Mouse (Mus musculus) lung, embryonic 15.5 days (tissue): ENCODE measurements around the gene Cdt1. TPM values are rescaled to one million over a fixed set of nuclear protein-coding genes. Genes with fewer than 3 reads are reported as not detected.
A peak's percentile ranks its signal among the peaks of the same experiment; 100 is the strongest.

Experiments
- ATAC-seq: fragments of 200-750 bp; cut with Nextera tagmentation; 2 replicates; pipeline ENCODE4 v1.8.0; 2017; ENCODE audit warnings: moderate number of reproducible peaks, borderline replicate concordance; ENCODE audit not compliant: low FRiP score, low TSS enrichment; ENCODE audit errors: extremely low read depth
- H3K27ac ChIP-seq: fragments of 300-500 bp; sonication (generic); 2 replicates; pipeline ENCODE4 v1.5.1; 2015; ENCODE audit warnings: moderate library complexity, mild to moderate bottlenecking, inconsistent platforms
- H3K27me3 ChIP-seq: fragments of 300-500 bp; sonication (generic); 2 replicates; pipeline ENCODE4 v1.6.1; 2015; ENCODE audit warnings: inconsistent platforms
- H3K36me3 ChIP-seq: fragments of 300-500 bp; sonication (generic); 2 replicates; pipeline ENCODE4 v1.6.1; 2015; ENCODE audit warnings: inconsistent platforms
- H3K4me1 ChIP-seq: fragments of 300-500 bp; sonication (generic); 2 replicates; pipeline ENCODE4 v1.6.1; 2015; ENCODE audit warnings: inconsistent platforms
- H3K4me2 ChIP-seq: fragments of 300-500 bp; sonication (generic); 2 replicates; pipeline ENCODE4 v1.6.1; 2015; ENCODE audit warnings: inconsistent platforms, mild to moderate bottlenecking, moderate library complexity
- H3K4me3 ChIP-seq: fragments of 300-500 bp; sonication (generic); 2 replicates; pipeline ENCODE4 v1.5.1; 2015; ENCODE audit warnings: mild to moderate bottlenecking, inconsistent platforms
- H3K9ac ChIP-seq: fragments of 300-500 bp; sonication (generic); 2 replicates; pipeline ENCODE4 v1.6.1; 2015; ENCODE audit warnings: inconsistent platforms
- H3K9me3 ChIP-seq: fragments of 300-500 bp; sonication (generic); 2 replicates; pipeline ENCODE4 v1.6.1; 2016; ENCODE audit warnings: inconsistent platforms
- WGBS: fragments of 180-500 bp; shearing (Covaris S2); methylation state at CpG from one replicate; pipeline ENCODE4 v1.1.7; 2015; 5-methylcytosine and 5-hydroxymethylcytosine counted together
- polyA plus RNA-seq: library from polyadenylated mRNA; unstranded; fragments of >200 nt; fragmentation: Nextera tagmentation; extraction: Ambion mirVana; gene quantifications from 2 replicates; pipeline ENCODE4 v1.2.1, GENCODE M21; 2015

Gene Cdt1
- polyA plus RNA-seq, 1 experiment from 2014 or later: 44.9 TPM

DNA sequence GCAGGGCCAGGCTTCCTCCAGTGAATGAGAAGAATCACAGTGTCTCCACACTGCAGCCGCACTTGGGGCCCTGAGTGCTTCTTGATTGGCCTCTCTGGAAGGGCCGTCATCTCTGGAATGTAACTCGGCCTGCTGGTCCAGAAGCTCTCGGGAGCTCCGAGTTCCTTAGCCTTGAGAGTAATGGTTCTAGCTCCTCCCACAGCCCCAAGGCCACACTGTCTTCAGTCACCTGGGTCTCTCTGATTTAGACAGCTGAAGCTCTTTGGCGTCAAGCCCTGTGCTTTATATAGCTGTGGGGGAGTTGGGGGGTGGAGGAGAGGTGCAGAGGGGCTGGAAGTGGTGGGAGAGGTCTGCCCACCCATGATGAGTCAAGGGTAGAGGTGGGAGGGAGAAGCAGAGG lies 30.8 kb upstream of the Cdt1 start:
- Histone ChIP-seq H3K4me2 (peak overlapping the region; percentile 28), H3K9ac (no peak overlapping the region), H3K4me1 (peaks cover 47% of the 10 kb centered on the region), H3K9me3 (no peaks in the 10 kb centered on the region), H3K27ac (peak overlapping the region; percentile 91), H3K4me3 (no peak overlapping the region), H3K36me3 (no peaks in the 10 kb centered on the region), H3K27me3 (no peaks in the 10 kb centered on the region)
- 7% methylated on average over 6 of the region's 6 CpGs for WGBS
- peak; percentile 85 for ATAC-seq

DNA sequence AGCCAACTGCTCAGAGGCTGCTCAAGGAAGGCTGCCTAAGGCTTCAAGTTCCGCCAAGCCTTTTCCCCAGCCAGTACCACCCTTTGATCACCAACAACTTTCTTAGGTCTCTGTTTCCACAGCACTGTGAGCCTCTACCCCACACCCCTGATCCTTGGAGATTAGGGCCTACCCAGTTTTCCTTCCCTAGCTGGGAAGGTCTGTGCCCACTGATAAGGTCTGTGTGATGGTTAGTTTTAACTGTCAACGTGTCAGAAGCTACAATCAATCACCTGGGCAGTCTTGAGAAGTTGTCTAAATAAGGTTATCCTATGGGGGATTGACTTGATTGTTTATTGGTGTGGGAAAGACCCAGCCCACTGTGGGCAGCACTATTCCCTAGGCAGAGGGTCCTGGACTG lies 30.0 kb upstream of the Cdt1 start:
- H3K4me1 ChIP-seq: peaks cover 39% of the 10 kb centered on the region
- no peaks in the 10 kb centered on the region for H3K27me3 ChIP-seq
- no peak overlapping the region for H3K9ac ChIP-seq
- H3K27ac ChIP-seq: peak overlapping the region; percentile 91
- 45% methylated on average over 2 of the region's 2 CpGs for WGBS
- H3K36me3 ChIP-seq: no peaks in the 10 kb centered on the region
- H3K9me3 ChIP-seq: no peaks in the 10 kb centered on the region
- no peak overlapping the region for H3K4me2 ChIP-seq
- no peak overlapping the region for H3K4me3 ChIP-seq
- peak; percentile 8; the same call in 1 of the 2 replicates for ATAC-seq

DNA sequence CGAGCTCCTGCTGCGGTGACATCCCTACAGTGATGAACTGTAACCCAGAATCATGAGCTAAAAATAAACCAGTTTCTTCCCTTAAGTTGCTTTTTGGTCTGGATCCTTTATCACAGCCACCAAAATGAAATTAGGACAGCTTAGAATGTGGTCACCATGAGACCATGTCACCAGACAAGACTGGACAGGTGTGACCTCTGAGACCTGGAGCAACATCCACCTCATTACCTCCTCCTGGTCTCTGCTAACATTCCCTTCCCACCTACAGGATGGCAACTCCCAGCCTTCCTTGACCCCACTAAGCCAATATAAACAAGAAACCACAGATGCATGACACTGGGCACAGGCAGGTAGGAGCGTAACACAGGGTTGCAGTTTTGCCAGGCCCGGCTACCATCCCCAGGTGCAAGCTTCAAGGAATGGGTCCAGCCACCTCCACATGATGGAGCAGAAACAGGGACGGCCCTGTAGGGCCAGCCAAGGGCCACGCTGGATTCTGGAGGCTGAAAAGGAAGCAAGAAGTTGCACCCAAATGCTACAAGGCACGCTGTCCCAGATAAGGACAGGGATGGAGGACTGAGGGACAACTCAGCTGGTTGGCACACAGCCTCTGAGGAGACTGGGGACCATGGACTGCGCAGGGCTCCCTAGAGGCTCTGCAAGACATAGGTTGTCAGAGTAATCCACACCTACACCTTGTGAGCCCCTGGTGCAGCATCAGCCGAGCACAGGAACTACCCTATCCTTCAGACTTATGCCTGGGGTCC lies 29.3 kb upstream of the Cdt1 start:
- H3K9ac ChIP-seq: no peak overlapping the region

DNA sequence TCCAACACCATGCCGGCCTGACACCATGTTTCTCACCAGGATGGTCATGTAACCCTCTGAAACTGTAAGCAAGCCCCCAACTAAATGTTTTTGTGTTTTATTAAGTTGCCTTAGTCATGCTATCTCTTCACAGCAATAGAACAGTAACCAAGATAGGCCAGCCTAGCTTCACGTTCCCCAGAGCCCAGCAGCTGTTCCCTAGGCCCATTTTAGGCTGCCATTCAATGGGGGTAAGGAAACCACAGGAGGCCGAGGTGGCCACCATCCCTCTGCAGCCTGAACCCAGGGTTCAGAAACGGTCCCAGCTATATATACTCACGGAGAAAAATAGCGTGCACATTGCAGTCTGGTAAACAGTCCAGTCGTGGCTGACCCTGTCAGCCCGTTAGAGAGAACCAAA lies 23.7 kb upstream of the Cdt1 start:
- Histone ChIP-seq H3K27ac (no peak overlapping the region), H3K9ac (no peak overlapping the region), H3K4me2 (no peak overlapping the region), H3K4me1 (peaks cover 43% of the 10 kb centered on the region), H3K9me3 (no peaks in the 10 kb centered on the region), H3K36me3 (no peaks in the 10 kb centered on the region), H3K4me3 (no peak overlapping the region), H3K27me3 (no peaks in the 10 kb centered on the region)
- no peak for ATAC-seq
- 88% methylated on average over 8 of the region's 8 CpGs for WGBS

More for the DNA sequence above, 29.3 kb upstream of the Cdt1 start:
- peak overlapping the region; percentile 91; the same call in 1 of the 2 replicates for H3K27ac ChIP-seq
- no peak overlapping the region for H3K4me3 ChIP-seq
- WGBS: 86% methylated on average over 9 of the region's 9 CpGs
- H3K27me3 ChIP-seq: no peaks in the 10 kb centered on the region
- no peaks in the 10 kb centered on the region for H3K9me3 ChIP-seq
- no peaks in the 10 kb centered on the region for H3K36me3 ChIP-seq
- no peak overlapping the region for H3K4me2 ChIP-seq
- ATAC-seq: no peak
- peaks cover 38% of the 10 kb centered on the region for H3K4me1 ChIP-seq

DNA sequence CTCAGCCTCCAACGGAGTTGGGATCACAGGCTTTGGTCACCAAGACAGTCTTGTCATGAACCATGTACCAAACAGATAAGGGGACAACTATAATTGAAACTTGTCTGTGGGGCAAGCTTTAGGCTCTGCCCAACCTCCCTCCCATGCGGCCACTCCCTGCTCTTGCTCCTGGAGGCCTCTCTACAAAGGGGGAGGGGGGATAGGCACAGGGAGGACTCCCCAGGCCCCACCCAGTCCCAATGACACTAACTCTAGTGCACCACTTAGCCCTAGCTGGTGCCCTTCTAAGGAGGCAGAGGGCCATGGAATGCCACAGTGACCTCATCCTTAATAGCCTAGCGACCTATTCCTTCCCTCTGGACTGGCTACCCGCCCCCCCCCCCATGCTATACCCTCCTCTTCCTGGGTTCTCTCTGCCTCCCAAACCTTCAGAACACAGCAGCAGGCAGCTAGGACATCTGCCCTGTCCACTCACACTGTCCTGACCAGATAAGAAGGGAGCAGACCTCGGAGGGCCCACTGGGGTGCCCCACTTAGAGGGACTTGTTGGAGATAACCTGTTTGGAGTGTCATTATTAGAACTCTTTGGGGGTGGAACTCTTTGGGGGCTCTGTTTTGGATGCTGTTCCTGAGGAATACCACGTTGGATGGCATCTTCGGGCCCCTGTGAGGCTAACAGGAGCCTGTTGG lies 21.6 kb upstream of the Cdt1 start:
- H3K27ac ChIP-seq: peak overlapping the region; percentile 76
- H3K27me3 ChIP-seq: no peaks in the 10 kb centered on the region
- H3K9me3 ChIP-seq: no peaks in the 10 kb centered on the region
- 71% methylated on average over 5 of the region's 7 CpGs for WGBS
- no peak overlapping the region; the same call in 1 of the 2 replicates for H3K4me2 ChIP-seq
- peaks cover 50% of the 10 kb centered on the region for H3K4me1 ChIP-seq
- peak overlapping the region; percentile 40; the same call in 1 of the 2 replicates for H3K9ac ChIP-seq
- ATAC-seq: no peak
- no peaks in the 10 kb centered on the region for H3K36me3 ChIP-seq
- no peak overlapping the region for H3K4me3 ChIP-seq

DNA sequence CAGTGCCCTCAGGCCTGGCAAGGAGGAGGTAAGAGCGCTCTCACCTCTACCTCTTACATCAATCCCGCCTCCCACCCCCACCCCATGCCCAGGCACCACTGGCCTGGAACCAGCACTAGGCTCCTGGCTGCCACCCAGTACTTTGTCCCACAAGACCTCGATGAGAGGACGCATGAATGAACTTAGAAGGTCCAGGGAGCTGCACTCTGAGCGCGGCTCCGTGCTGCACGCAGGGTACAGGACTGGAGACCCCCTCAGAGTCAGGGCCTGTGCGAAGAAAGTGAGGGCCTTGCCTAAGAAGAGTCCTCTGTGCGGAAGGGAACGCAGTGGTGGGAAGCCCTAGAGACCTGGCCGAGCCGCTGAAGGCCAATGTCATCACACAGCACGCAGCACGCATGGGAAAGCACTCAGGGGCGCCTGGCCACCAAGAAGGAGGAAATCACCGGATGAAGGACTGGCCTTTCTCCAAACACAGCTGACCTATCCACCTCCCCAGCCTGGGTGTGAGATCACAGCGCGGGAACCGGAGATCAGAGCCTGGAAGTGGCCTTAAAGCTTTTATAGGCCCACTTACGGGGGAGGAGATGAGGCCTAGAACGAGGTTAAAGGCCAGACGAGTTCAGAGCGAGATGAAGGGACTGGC lies 20.9 kb upstream of the Cdt1 start:
- Histone ChIP-seq H3K27me3 (no peaks in the 10 kb centered on the region), H3K4me1 (peaks cover 50% of the 10 kb centered on the region), H3K27ac (peak overlapping the region; percentile 76), H3K9me3 (no peaks in the 10 kb centered on the region), H3K36me3 (no peaks in the 10 kb centered on the region), H3K9ac (peak overlapping the region; percentile 40), H3K4me3 (no peak overlapping the region), H3K4me2 (peak overlapping the region; percentile 76)
- ATAC-seq: no peak
- WGBS: 37% methylated on average over 24 of the region's 24 CpGs

DNA sequence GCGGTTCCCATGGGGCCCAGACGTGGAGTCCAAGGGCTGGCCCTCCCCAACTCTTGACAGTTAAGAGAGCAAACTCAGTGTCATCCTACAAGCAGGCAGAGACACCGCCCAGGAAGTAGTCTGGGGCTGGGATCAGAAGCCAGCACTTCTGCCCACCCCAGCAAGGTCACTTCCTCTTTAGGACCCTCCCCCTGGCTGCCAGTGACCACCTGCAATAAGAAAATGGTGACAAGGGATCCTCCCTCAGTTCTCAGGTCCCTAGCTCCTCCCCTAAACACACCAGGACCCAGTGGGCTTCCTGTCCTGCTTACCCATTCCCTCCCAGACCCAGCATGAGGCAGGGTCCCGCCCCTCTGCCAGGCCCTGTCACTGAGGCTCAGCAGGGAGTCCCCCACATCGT lies 20.0 kb upstream of the Cdt1 start:
- Histone ChIP-seq H3K27ac (peak overlapping the region; percentile 76; the same call in 1 of the 2 replicates), H3K4me2 (peak overlapping the region; percentile 76), H3K4me3 (no peak overlapping the region)

DNA sequence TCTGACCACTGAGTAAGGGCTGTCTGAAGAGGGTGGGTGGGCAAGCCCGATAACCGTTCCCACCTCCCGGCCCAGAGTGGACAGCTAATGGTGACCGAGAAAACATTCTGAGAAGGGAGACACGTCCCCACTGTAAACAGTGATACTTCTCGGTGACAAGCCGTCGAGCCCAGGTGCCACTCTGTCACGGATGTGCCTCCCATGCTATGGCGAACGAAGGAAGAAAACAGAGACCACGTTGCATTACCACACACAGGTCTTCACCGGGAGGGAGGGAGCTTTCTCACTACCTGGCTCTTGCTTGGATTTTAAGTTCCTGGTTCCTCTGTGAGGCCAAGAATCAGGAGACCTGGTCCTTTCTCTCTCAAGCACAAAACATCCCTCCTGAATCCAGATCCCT lies 19.5 kb upstream of the Cdt1 start:
- Histone ChIP-seq H3K9me3 (no peaks in the 10 kb centered on the region), H3K27ac (peak overlapping the region; percentile 76; the same call in 1 of the 2 replicates), H3K4me1 (peaks cover 50% of the 10 kb centered on the region), H3K36me3 (no peaks in the 10 kb centered on the region), H3K4me2 (peak overlapping the region; percentile 76), H3K4me3 (no peak overlapping the region), H3K9ac (no peak overlapping the region), H3K27me3 (no peaks in the 10 kb centered on the region)
- 41% methylated on average over 13 of the region's 13 CpGs for WGBS
- ATAC-seq: no peak

More for the DNA sequence above, 20.0 kb upstream of the Cdt1 start:
- Histone ChIP-seq H3K27me3 (no peaks in the 10 kb centered on the region), H3K9me3 (no peaks in the 10 kb centered on the region), H3K4me1 (peaks cover 50% of the 10 kb centered on the region), H3K36me3 (no peaks in the 10 kb centered on the region), H3K9ac (no peak overlapping the region)
- ATAC-seq: no peak
- WGBS: 27% methylated on average over 5 of the region's 5 CpGs

DNA sequence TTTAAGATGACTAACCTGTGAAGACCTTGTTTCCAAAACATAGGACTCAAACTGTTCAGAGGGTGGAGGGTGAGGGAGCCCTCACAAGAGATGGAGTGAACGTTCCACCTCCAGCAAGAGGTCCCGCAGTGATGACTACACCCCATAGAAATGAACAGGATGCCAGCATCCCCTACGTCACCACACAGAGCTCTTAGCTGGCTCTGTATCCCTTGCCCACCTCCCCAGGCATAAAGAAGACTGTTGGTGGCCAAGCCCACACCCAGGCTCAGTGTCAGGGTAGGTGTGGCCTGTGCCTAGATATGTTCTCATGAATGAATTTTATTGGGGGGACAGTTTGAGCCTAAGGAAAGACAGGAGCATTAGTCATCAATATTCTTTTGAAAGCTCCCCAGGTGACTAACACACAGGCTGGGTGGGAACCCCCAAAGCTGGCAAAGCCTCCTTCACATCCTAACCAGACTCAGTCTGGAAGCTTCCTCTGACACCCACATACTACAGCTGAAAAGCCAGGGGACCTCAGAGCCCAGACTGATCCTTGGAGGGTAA lies 18.9 kb upstream of the Cdt1 start:
- ATAC-seq: no peak

DNA sequence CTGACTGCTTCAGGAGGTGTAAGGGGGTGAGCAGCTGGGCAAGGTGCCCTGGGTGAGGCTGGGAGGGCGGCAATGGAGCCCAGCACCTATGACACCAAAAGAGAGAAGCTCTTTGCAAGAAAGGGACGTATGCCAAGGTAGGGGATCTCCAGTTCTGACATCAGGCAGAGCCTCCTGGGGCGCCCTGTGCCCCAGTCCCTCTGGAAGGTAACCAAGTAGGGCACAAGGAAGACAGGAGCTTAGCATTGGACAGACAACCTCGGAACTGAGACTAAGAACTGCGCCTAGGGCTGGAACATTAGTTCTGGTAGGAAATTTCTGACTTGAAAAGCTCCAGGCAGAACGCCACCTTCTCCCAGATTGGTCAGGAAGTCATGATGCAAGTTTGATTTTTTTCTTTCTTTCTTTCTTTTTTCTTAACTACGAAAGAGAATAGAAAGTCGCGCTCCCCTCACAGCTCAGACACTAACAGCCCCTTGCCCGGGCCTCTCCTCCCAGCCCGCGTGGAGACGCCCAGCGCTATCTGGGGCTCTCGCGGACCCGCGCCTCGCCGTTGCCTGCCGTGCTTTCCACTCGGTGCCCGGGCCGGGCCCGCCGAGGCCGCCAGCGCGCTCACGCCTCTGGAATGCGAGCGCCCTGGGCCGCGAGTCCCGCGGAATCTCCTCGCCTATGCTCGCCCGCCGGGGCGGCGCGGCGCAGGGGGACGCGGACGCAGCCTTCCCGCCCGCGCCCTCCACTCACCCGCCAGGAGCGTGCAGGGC lies 17.4 kb upstream of the Cdt1 start:
- Histone ChIP-seq H3K4me1 (peaks cover 47% of the 10 kb centered on the region), H3K27ac (peak overlapping the region; percentile 94), H3K27me3 (no peaks in the 10 kb centered on the region), H3K9ac (peak overlapping the region; percentile 91), H3K36me3 (no peaks in the 10 kb centered on the region), H3K4me2 (peak overlapping the region; percentile 76), H3K4me3 (peak overlapping the region; percentile 89), H3K9me3 (no peaks in the 10 kb centered on the region)
- ATAC-seq: peak; percentile 64
- WGBS: 3% methylated on average over 52 of the region's 52 CpGs

More for the DNA sequence above, 18.9 kb upstream of the Cdt1 start:
- Histone ChIP-seq H3K27ac (no peak overlapping the region; the same call in 1 of the 2 replicates), H3K4me2 (peak overlapping the region; percentile 76), H3K9me3 (no peaks in the 10 kb centered on the region), H3K27me3 (no peaks in the 10 kb centered on the region), H3K36me3 (no peaks in the 10 kb centered on the region), H3K4me3 (peak overlapping the region; percentile 89), H3K9ac (peak overlapping the region; percentile 91; the same call in 1 of the 2 replicates), H3K4me1 (peaks cover 50% of the 10 kb centered on the region)
- WGBS: 70% methylated on average over 3 of the region's 3 CpGs

DNA sequence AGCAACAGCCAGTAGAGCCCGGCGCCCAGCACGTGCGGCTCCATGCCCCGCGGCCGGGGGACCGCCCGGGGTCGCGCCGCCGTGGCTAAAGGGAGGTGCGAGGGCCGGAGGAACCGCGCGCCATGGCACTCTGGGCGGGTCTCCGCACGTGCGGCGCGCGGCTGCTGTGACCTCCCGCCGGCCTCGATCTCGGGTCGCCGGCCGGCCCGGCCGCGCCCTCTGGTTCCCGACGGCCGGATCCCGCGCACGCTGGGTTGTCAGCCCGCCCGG lies 16.9 kb upstream of the Cdt1 start:
- Histone ChIP-seq H3K4me3 (peak overlapping the region; percentile 89), H3K9ac (peak overlapping the region; percentile 91), H3K4me1 (peaks cover 47% of the 10 kb centered on the region), H3K4me2 (peak overlapping the region; percentile 76), H3K9me3 (no peaks in the 10 kb centered on the region), H3K27me3 (no peaks in the 10 kb centered on the region), H3K36me3 (no peaks in the 10 kb centered on the region), H3K27ac (peak overlapping the region; percentile 94)
- no peak for ATAC-seq
- under 1% methylated on average over 35 of the region's 43 CpGs for WGBS
